Mouse (Mus musculus): Measurements from ENCODE around the gene Shroom1. TPM values are rescaled to one million over a fixed set of nuclear protein-coding genes. Genes with fewer than 3 reads are reported as not detected.

The Shroom1 gene
- polyA plus RNA-seq, 1 experiment from 2014 or later = 1.3 TPM

- WGBS = 30% methylated on average over 15 of the region's 15 CpGs
- ATAC-seq (ENCODE audit: low FRiP score, low TSS enrichment) = 0 out of 2 replicates have a peak, but pooled peaks have one; percentile 16
- no peak overlapping the region for H3K4me2 ChIP-seq (replicated peaks; ENCODE audit: low read depth)
These were observed 6.8 kb upstream of the Shroom1 start for GRCm38 (mm10) chr11:53450070-53450705.

GRCm38 (mm10) chr11:53451361-53451760, 5.6 kb upstream of the Shroom1 start:
- Histone ChIP-seq H3K4me1 (replicated peaks; ENCODE audit: control insufficient read depth, insufficient read depth) (no peaks in the 10 kb centered on the region), H3K9ac (ENCODE audit: low read length) (no peak overlapping the region), H3K36me3 (ENCODE audit: control insufficient read depth, insufficient read depth, low read length) (no peaks in the 10 kb centered on the region), H3K4me3 (ENCODE audit: low read depth, low read length) (no peak overlapping the region), H3K9me3 (ENCODE audit: control insufficient read depth, low read length) (no peaks in the 10 kb centered on the region), H3K4me2 (replicated peaks; ENCODE audit: low read depth) (no peak overlapping the region), H3K27me3 (ENCODE audit: control insufficient read depth, insufficient read depth, low read length) (no peaks in the 10 kb centered on the region), H3K27ac (replicated peaks) (no peak overlapping the region)
- TF ChIP-seq CTCF (IDR thresholded peaks at IDR 0.05; ENCODE audit: low read depth) (no peak), EP300 (optimal IDR thresholded peaks at IDR 0.05) (no peak)
- WGBS = 27% methylated on average over 2 of the region's 2 CpGs
- DNase-seq (ENCODE audit: low spot score) = no peak
- ATAC-seq (ENCODE audit: low FRiP score, low TSS enrichment) = peak; percentile 54; the same call in 1 of the 2 replicates

More at GRCm38 (mm10) chr11:53450070-53450705, 6.8 kb upstream of the Shroom1 start:
- no peak overlapping the region for H3K27ac ChIP-seq (replicated peaks)
- TF ChIP-seq CTCF (IDR thresholded peaks at IDR 0.05; ENCODE audit: low read depth) (no peak), EP300 (optimal IDR thresholded peaks at IDR 0.05) (no peak)
- no peaks in the 10 kb centered on the region for H3K27me3 ChIP-seq (ENCODE audit: control insufficient read depth, insufficient read depth, low read length)
- no peak for DNase-seq (ENCODE audit: low spot score)
- no peak overlapping the region for H3K4me3 ChIP-seq (ENCODE audit: low read depth, low read length)
- H3K4me1 ChIP-seq (replicated peaks; ENCODE audit: control insufficient read depth, insufficient read depth) = no peaks in the 10 kb centered on the region
- no peaks in the 10 kb centered on the region for H3K36me3 ChIP-seq (ENCODE audit: control insufficient read depth, insufficient read depth, low read length)
- H3K9ac ChIP-seq (ENCODE audit: low read length) = no peak overlapping the region
- no peaks in the 10 kb centered on the region for H3K9me3 ChIP-seq (ENCODE audit: control insufficient read depth, low read length)

- H3K4me2 ChIP-seq (replicated peaks; ENCODE audit: low read depth) = no peak overlapping the region
- no peak for TF ChIP-seq CTCF (IDR thresholded peaks at IDR 0.05; ENCODE audit: low read depth)
- no peak for TF ChIP-seq EP300 (optimal IDR thresholded peaks at IDR 0.05)
- ATAC-seq (ENCODE audit: low FRiP score, low TSS enrichment) (no peak), DNase-seq (ENCODE audit: low spot score) (no peak)
- WGBS = 97% methylated on average over 9 of the region's 9 CpGs
- no peak overlapping the region for H3K27ac ChIP-seq (replicated peaks)
- H3K9ac ChIP-seq (ENCODE audit: low read length) = no peak overlapping the region
- H3K9me3 ChIP-seq (ENCODE audit: control insufficient read depth, low read length) = no peaks in the 10 kb centered on the region
- no peak overlapping the region for H3K4me3 ChIP-seq (ENCODE audit: low read depth, low read length)
- no peaks in the 10 kb centered on the region for H3K27me3 ChIP-seq (ENCODE audit: control insufficient read depth, insufficient read depth, low read length)
- no peaks in the 10 kb centered on the region for H3K4me1 ChIP-seq (replicated peaks; ENCODE audit: control insufficient read depth, insufficient read depth)
- H3K36me3 ChIP-seq (ENCODE audit: control insufficient read depth, insufficient read depth, low read length) = no peaks in the 10 kb centered on the region
These were observed 4.6 kb upstream of the Shroom1 start for GRCm38 (mm10) chr11:53452396-53452795.

GRCm38 (mm10) chr11:53453031-53453430, 4.0 kb upstream of the Shroom1 start:
- Histone ChIP-seq H3K36me3 (ENCODE audit: control insufficient read depth, insufficient read depth, low read length) (no peaks in the 10 kb centered on the region), H3K4me1 (replicated peaks; ENCODE audit: control insufficient read depth, insufficient read depth) (no peaks in the 10 kb centered on the region), H3K27me3 (ENCODE audit: control insufficient read depth, insufficient read depth, low read length) (no peaks in the 10 kb centered on the region), H3K27ac (replicated peaks) (no peak overlapping the region), H3K4me3 (ENCODE audit: low read depth, low read length) (no peak overlapping the region), H3K9ac (ENCODE audit: low read length) (no peak overlapping the region), H3K9me3 (ENCODE audit: control insufficient read depth, low read length) (no peaks in the 10 kb centered on the region), H3K4me2 (replicated peaks; ENCODE audit: low read depth) (no peak overlapping the region)
- ATAC-seq (ENCODE audit: low FRiP score, low TSS enrichment) (no peak), DNase-seq (ENCODE audit: low spot score) (no peak)
- TF ChIP-seq EP300 (optimal IDR thresholded peaks at IDR 0.05) (no peak), CTCF (IDR thresholded peaks at IDR 0.05; ENCODE audit: low read depth) (no peak)
- 65% methylated on average over 5 of the region's 5 CpGs for WGBS

GRCm38 (mm10) chr11:53457372-53457954, 458 bp downstream of the Shroom1 start:
- TF ChIP-seq EP300 (optimal IDR thresholded peaks at IDR 0.05) = no peak
- TF ChIP-seq CTCF (IDR thresholded peaks at IDR 0.05; ENCODE audit: low read depth) = peak; percentile 45
- no peak for DNase-seq (ENCODE audit: low spot score)
- H3K9me3 ChIP-seq (ENCODE audit: control insufficient read depth, low read length) = no peaks in the 10 kb centered on the region
- H3K4me3 ChIP-seq (ENCODE audit: low read depth, low read length) = peak overlapping the region; percentile 52
- peak overlapping the region; percentile 95 for H3K4me2 ChIP-seq (replicated peaks; ENCODE audit: low read depth)
- peak; percentile 28 for ATAC-seq (ENCODE audit: low FRiP score, low TSS enrichment)
- H3K9ac ChIP-seq (ENCODE audit: low read length) = peak overlapping the region; percentile 63
- H3K4me1 ChIP-seq (replicated peaks; ENCODE audit: control insufficient read depth, insufficient read depth) = no peaks in the 10 kb centered on the region
- no peaks in the 10 kb centered on the region for H3K36me3 ChIP-seq (ENCODE audit: control insufficient read depth, insufficient read depth, low read length)
- WGBS = 15% methylated on average over 21 of the region's 29 CpGs
- H3K27ac ChIP-seq (replicated peaks) = peak overlapping the region; percentile 18; the same call in 1 of the 2 replicates
- no peaks in the 10 kb centered on the region; the same call in 1 of the 2 replicates for H3K27me3 ChIP-seq (ENCODE audit: control insufficient read depth, insufficient read depth, low read length)

- no peak for TF ChIP-seq EP300 (optimal IDR thresholded peaks at IDR 0.05)
- no peak for TF ChIP-seq CTCF (IDR thresholded peaks at IDR 0.05; ENCODE audit: low read depth)
- H3K4me3 ChIP-seq (ENCODE audit: low read depth, low read length) = no peak overlapping the region
- no peak overlapping the region for H3K9ac ChIP-seq (ENCODE audit: low read length)
- ATAC-seq (ENCODE audit: low FRiP score, low TSS enrichment) (no peak), DNase-seq (ENCODE audit: low spot score) (no peak)
- H3K36me3 ChIP-seq (ENCODE audit: control insufficient read depth, insufficient read depth, low read length) = no peaks in the 10 kb centered on the region
- H3K27ac ChIP-seq (replicated peaks) = no peak overlapping the region
- H3K4me2 ChIP-seq (replicated peaks; ENCODE audit: low read depth) = no peak overlapping the region
- WGBS = 65% methylated on average over 3 of the region's 3 CpGs
- H3K27me3 ChIP-seq (ENCODE audit: control insufficient read depth, insufficient read depth, low read length) = peaks cover 7% of the 10 kb centered on the region; the same call in 1 of the 2 replicates
- no peaks in the 10 kb centered on the region for H3K9me3 ChIP-seq (ENCODE audit: control insufficient read depth, low read length)
- no peaks in the 10 kb centered on the region for H3K4me1 ChIP-seq (replicated peaks; ENCODE audit: control insufficient read depth, insufficient read depth)
These were observed 2.0 kb downstream of the Shroom1 start for GRCm38 (mm10) chr11:53458996-53459395.
